Mouse (Mus musculus) induced T-regulatory cell, adult 2 months (primary cell): ENCODE measurements around the gene Zfp808.
"Not testable (repeated sequence)": the region's sequence is repeated elsewhere in the genome, so short reads cannot be mapped to it uniquely, and the experiment has no call there.

Experiments used
- DNase-seq: peaks from one replicate; pipeline ENCODE4 v3.0.0-alpha.2; 2012; ENCODE audit warnings: low read depth

Gene Zfp808

GRCm38 (mm10) chr13:62129432-62130171, at the start of gene Zfp808:
TSS of gene Zfp808 (plus strand) at chr13:62129886.
- peak; percentile 72 for DNase-seq

GRCm38 (mm10) chr13:62098786-62099185, 30.9 kb upstream of the Zfp808 start:
- not testable (repeated sequence) for DNase-seq

DNA sequence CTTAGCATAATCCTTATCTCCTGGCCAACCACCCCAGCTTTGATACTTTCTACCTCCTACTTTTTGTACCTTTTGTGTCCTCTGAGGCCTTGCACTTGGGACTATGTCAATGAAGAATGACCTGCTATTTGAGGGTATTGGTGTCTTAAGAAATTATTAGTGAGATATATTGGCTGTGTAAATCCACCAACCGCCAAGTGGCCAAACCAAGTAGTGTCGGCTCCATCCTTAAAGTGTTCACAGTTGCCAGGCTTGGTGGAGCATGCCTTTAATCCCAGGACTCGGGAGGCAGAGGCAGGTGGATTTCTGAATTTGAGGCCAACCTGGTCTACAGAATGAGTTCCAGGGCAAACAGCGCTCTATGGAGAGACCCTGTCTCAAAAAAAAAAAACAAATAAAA, 30.2 kb upstream of the Zfp808 start:
- not testable (repeated sequence) for DNase-seq

DNA sequence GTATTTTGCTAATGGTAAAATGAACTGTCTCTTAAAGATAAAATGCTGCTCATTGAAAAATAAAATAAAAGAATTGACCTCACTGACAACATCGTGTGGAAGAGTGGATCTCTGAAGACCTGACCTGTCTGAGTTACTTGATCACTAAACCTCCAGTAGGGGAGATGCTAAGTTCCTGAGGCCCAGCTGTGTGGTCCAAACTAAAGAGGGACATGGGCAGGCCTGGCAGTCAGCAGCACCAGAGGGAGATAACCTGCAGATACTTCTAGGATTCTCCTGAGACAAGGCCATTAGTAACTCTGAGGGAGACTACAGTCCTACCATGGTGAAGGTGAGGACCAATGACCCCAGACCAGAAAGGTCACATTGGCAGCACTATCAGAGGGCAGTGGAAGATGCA, 27.3 kb upstream of the Zfp808 start:
- not testable (repeated sequence) for DNase-seq

DNA sequence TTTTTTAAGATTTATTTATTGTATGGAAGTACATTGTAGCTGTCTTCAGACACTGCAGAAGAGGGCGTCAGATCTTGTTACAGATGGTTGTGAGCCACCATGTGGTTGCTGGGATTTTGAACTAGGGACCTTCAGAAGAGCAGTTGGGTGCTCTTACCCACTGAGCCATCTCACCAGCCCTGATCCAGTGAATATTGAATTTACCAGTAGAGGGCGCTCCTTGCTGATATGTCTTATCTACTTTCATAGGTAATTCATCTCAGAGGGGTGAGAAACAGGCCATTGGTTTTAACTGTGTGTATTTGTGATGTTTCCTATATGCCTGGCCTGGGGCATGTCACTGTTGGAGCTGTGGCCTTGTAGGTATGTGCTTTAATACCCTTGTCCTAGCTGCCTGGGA, 13.8 kb upstream of the Zfp808 start:
- DNase-seq = peak; percentile 61

DNA sequence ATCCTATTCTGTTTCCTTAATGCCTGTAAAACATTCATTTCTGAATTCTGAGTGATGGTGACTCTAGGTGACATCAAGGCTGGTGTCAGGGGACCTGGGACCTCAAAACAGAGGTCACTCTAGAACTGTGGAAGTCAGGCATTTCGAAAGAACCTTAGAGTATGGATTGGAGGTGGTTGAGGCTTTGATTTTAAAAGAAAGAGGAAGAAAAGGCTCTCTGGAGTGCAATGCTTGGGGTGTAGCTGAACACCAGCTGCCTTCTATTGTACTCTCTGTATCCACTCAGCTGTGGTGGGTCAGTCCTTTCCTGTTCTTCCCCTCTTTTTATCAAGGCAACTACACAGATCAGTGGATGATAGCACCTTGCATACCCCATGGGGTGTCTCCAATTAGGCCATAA, 8.1 kb upstream of the Zfp808 start:
- DNase-seq = not testable (repeated sequence)

- DNase-seq = not testable (repeated sequence)
Measured at GRCm38 (mm10) chr13:62181835-62182755, 52.4 kb downstream of the Zfp808 start.

DNA sequence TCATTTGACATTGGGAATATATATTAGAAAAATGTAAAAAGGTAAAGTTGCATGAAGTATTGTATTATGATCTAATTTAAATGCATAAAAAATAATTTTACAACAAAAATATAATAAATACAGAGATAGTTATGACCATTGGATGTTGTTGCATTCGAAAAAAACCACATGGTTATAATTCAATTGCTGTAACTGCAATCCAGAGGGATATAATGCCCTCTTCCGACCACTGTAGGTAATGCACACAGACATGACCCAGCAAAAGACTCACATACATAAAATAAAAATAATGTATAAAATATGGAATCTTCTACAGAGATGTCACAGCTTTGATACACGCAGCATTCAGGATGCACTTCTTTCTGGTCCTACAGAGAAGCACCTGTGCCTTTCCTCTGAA, 115.6 kb downstream of the Zfp808 start:
- DNase-seq = peak; percentile 3

DNA sequence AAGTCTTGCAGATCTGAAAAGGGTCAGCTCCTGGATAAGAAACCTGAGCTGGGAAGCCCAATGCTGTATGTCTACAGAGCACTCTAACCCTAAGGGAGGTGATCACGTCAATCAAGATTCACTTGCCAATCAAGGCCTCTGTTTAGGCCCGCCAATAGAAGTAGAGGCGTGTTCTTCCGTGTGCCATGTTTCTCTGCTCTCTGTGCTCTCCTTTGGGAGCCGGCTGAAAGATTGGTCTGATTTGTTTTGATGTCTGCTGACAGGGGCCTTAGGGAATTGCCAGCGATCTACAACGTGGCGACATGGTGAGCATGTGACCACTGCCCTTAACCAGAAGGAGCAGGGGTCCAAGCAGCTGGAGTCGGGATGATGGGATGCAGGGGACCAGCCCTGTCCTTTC, 125.5 kb downstream of the Zfp808 start:
- DNase-seq = not testable (repeated sequence)

GRCm38 (mm10) chr13:62263392-62263791, 133.7 kb downstream of the Zfp808 start:
- DNase-seq = no peak
